Mouse (Mus musculus): ENCODE measurements around the gene Stxbp1. TPM values are rescaled to one million over a fixed set of nuclear protein-coding genes. Genes with fewer than 3 reads are reported as not detected.

Stxbp1 gene
- polyA plus RNA-seq, 1 experiment: 5.5 TPM

GRCm38 (mm10) chr2:32821041-32821802, 25.8 kb downstream of the Stxbp1 start:
- peak; percentile 28 to 32 for DNase-seq (ENCODE audit: low read depth in 1 of 2, low spot score in 2 of 2)

GRCm38 (mm10) chr2:32818208-32818607, 28.8 kb downstream of the Stxbp1 start:
- Histone ChIP-seq H3K27ac (ENCODE audit: insufficient read depth, low read length) (no peak overlapping the region), H3K4me3 (ENCODE audit: extremely low read depth, insufficient read depth, insufficient read length) (no peak overlapping the region)
- WGBS: 89% methylated on average over 5 of the region's 5 CpGs

More at GRCm38 (mm10) chr2:32821041-32821802, 25.8 kb downstream of the Stxbp1 start:
- peaks cover 12% of the 10 kb centered on the region; the same call in 1 of the 2 replicates for H3K4me1 ChIP-seq (ENCODE audit: control insufficient read depth, insufficient read depth, insufficient read length)
- no peak overlapping the region for H3K27ac ChIP-seq (ENCODE audit: insufficient read depth, low read length)
- no peaks in the 10 kb centered on the region for H3K27me3 ChIP-seq (ENCODE audit: control insufficient read depth, insufficient read depth, low read length)
- H3K4me3 ChIP-seq (ENCODE audit: extremely low read depth, insufficient read depth, insufficient read length): no peak overlapping the region
- WGBS: 68% methylated on average over 11 of the region's 11 CpGs
- TF ChIP-seq POLR2A (IDR thresholded peaks at IDR 0.05; ENCODE audit: low read depth, low read length): no peak
- peak; percentile 40; the same call in 1 of the 2 replicates for TF ChIP-seq CTCF (IDR thresholded peaks at IDR 0.05; ENCODE audit: extremely low read depth, insufficient read depth, insufficient read length, insufficient replicate concordance)
- no peaks in the 10 kb centered on the region for H3K36me3 ChIP-seq (ENCODE audit: control insufficient read depth, insufficient read depth, low read length)

GRCm38 (mm10) chr2:32817589-32817988, 29.5 kb downstream of the Stxbp1 start:
- Histone ChIP-seq H3K27me3 (ENCODE audit: control insufficient read depth, insufficient read depth, low read length) (no peaks in the 10 kb centered on the region), H3K27ac (ENCODE audit: insufficient read depth, low read length) (no peak overlapping the region), H3K4me1 (ENCODE audit: control insufficient read depth, insufficient read depth, insufficient read length) (no peaks in the 10 kb centered on the region), H3K36me3 (ENCODE audit: control insufficient read depth, insufficient read depth, low read length) (no peaks in the 10 kb centered on the region), H3K4me3 (ENCODE audit: extremely low read depth, insufficient read depth, insufficient read length) (no peak overlapping the region)
- 73% methylated on average over 7 of the region's 7 CpGs for WGBS
- no peak for DNase-seq (ENCODE audit: low read depth in 1 of 2, low spot score in 2 of 2)
- no peak for TF ChIP-seq CTCF (IDR thresholded peaks at IDR 0.05; ENCODE audit: extremely low read depth, insufficient read depth, insufficient read length, insufficient replicate concordance)
- no peak for TF ChIP-seq POLR2A (IDR thresholded peaks at IDR 0.05; ENCODE audit: low read depth, low read length)

More at GRCm38 (mm10) chr2:32818208-32818607, 28.8 kb downstream of the Stxbp1 start:
- Histone ChIP-seq H3K4me1 (ENCODE audit: control insufficient read depth, insufficient read depth, insufficient read length) (peaks cover 2% of the 10 kb centered on the region; the same call in 1 of the 2 replicates), H3K36me3 (ENCODE audit: control insufficient read depth, insufficient read depth, low read length) (no peaks in the 10 kb centered on the region), H3K27me3 (ENCODE audit: control insufficient read depth, insufficient read depth, low read length) (no peaks in the 10 kb centered on the region)
- TF ChIP-seq POLR2A (IDR thresholded peaks at IDR 0.05; ENCODE audit: low read depth, low read length) (no peak), CTCF (IDR thresholded peaks at IDR 0.05; ENCODE audit: extremely low read depth, insufficient read depth, insufficient read length, insufficient replicate concordance) (no peak)
- DNase-seq (ENCODE audit: low read depth in 1 of 2, low spot score in 2 of 2): no peak

- Histone ChIP-seq H3K27ac (ENCODE audit: insufficient read depth, low read length) (no peak overlapping the region), H3K36me3 (ENCODE audit: control insufficient read depth, insufficient read depth, low read length) (no peaks in the 10 kb centered on the region), H3K4me1 (ENCODE audit: control insufficient read depth, insufficient read depth, insufficient read length) (no peaks in the 10 kb centered on the region), H3K27me3 (ENCODE audit: control insufficient read depth, insufficient read depth, low read length) (no peaks in the 10 kb centered on the region), H3K4me3 (ENCODE audit: extremely low read depth, insufficient read depth, insufficient read length) (no peak overlapping the region)
- no peak for DNase-seq (ENCODE audit: low read depth in 1 of 2, low spot score in 2 of 2)
- TF ChIP-seq POLR2A (IDR thresholded peaks at IDR 0.05; ENCODE audit: low read depth, low read length) (no peak), CTCF (IDR thresholded peaks at IDR 0.05; ENCODE audit: extremely low read depth, insufficient read depth, insufficient read length, insufficient replicate concordance) (no peak)
- WGBS: 84% methylated on average over 17 of the region's 17 CpGs
Measured at GRCm38 (mm10) chr2:32816946-32817581, 30.0 kb downstream of the Stxbp1 start.

GRCm38 (mm10) chr2:32816497-32816896, 30.5 kb downstream of the Stxbp1 start:
- no peaks in the 10 kb centered on the region; the same call in 1 of the 2 replicates for H3K36me3 ChIP-seq (ENCODE audit: control insufficient read depth, insufficient read depth, low read length)
- H3K27ac ChIP-seq (ENCODE audit: insufficient read depth, low read length): no peak overlapping the region
- no peak for DNase-seq (ENCODE audit: low read depth in 1 of 2, low spot score in 2 of 2)
- H3K4me3 ChIP-seq (ENCODE audit: extremely low read depth, insufficient read depth, insufficient read length): no peak overlapping the region
- H3K27me3 ChIP-seq (ENCODE audit: control insufficient read depth, insufficient read depth, low read length): no peaks in the 10 kb centered on the region
- 97% methylated on average over 2 of the region's 2 CpGs for WGBS
- H3K4me1 ChIP-seq (ENCODE audit: control insufficient read depth, insufficient read depth, insufficient read length): no peaks in the 10 kb centered on the region
- no peak for TF ChIP-seq POLR2A (IDR thresholded peaks at IDR 0.05; ENCODE audit: low read depth, low read length)
- no peak for TF ChIP-seq CTCF (IDR thresholded peaks at IDR 0.05; ENCODE audit: extremely low read depth, insufficient read depth, insufficient read length, insufficient replicate concordance)

GRCm38 (mm10) chr2:32811959-32812358, 35.1 kb downstream of the Stxbp1 start:
- no peaks in the 10 kb centered on the region for H3K4me1 ChIP-seq (ENCODE audit: control insufficient read depth, insufficient read depth, insufficient read length)
- no peak for DNase-seq (ENCODE audit: low read depth in 1 of 2, low spot score in 2 of 2)
- no peak overlapping the region for H3K4me3 ChIP-seq (ENCODE audit: extremely low read depth, insufficient read depth, insufficient read length)
- TF ChIP-seq POLR2A (IDR thresholded peaks at IDR 0.05; ENCODE audit: low read depth, low read length) (no peak), CTCF (IDR thresholded peaks at IDR 0.05; ENCODE audit: extremely low read depth, insufficient read depth, insufficient read length, insufficient replicate concordance) (no peak)
- H3K27ac ChIP-seq (ENCODE audit: insufficient read depth, low read length): no peak overlapping the region
- H3K36me3 ChIP-seq (ENCODE audit: control insufficient read depth, insufficient read depth, low read length): no peaks in the 10 kb centered on the region; the same call in 1 of the 2 replicates
- H3K27me3 ChIP-seq (ENCODE audit: control insufficient read depth, insufficient read depth, low read length): no peaks in the 10 kb centered on the region
- 94% methylated on average over 8 of the region's 8 CpGs for WGBS
